Mouse (Mus musculus) MEL (cell line): Measurements from ENCODE around the gene Sva. TPM values are rescaled to one million over a fixed set of nuclear protein-coding genes. Genes with fewer than 3 reads are reported as not detected.

Experiments used
- DNase-seq: peaks from one replicate; pipeline ENCODE4 v3.0.0; 2011; ENCODE audit warnings: low read depth, low spot score
- H3K27ac ChIP-seq: 2 replicates; pipeline ENCODE4 v1.5.1; 2012; ENCODE audit warnings: low read depth, mild to moderate bottlenecking, control low read depth, low read length, moderate library complexity; ENCODE audit not compliant: control insufficient read depth
- H3K27me3 ChIP-seq, 2 experiments: fragments of 150-350 bp in 1 of 2; sonication (generic) in 1 of 2; 2 replicates each; pipeline ENCODE4 v1.6.1; 2012; ENCODE audit warnings: low read length in 2 of 2, mild to moderate bottlenecking in 2 of 2, improper control_type of control experiment in 1 of 2, moderate library complexity in 1 of 2; ENCODE audit not compliant: insufficient read depth in 2 of 2, control insufficient read depth in 1 of 2
- H3K36me3 ChIP-seq, 2 experiments: 2 replicates each; pipeline ENCODE4 v1.6.1; 2012 to 2014; ENCODE audit warnings: low read length in 2 of 2, improper control_type of control experiment in 1 of 2, inconsistent platforms in 1 of 2, mild to moderate bottlenecking in 1 of 2; ENCODE audit not compliant: insufficient read depth in 2 of 2, control insufficient read depth in 1 of 2
- H3K4me1 ChIP-seq, 2 experiments: fragments of 150-350 bp in 1 of 2; sonication (generic) in 1 of 2; 2 replicates each; pipeline ENCODE4 v1.6.1; 2012; ENCODE audit warnings: low read length in 2 of 2, improper control_type of control experiment in 1 of 2, mild to moderate bottlenecking in 1 of 2; ENCODE audit not compliant: insufficient read depth in 2 of 2, control insufficient read depth in 1 of 2
- H3K4me3 ChIP-seq, 2 experiments: fragments of 150-350 bp in 1 of 2; sonication (generic) in 1 of 2; 2 replicates each; pipeline ENCODE4 v1.5.1; 2012; ENCODE audit warnings: low read depth in 2 of 2, low read length in 2 of 2, mild to moderate bottlenecking in 2 of 2, moderate library complexity in 2 of 2, control low read depth in 1 of 2, improper control_type of control experiment in 1 of 2; ENCODE audit not compliant: control insufficient read depth in 1 of 2, insufficient read depth in 1 of 2
- H3K79me2 ChIP-seq: 2 replicates; pipeline ENCODE4 v1.6.1; 2012; ENCODE audit warnings: mild to moderate bottlenecking, low read length, moderate library complexity; ENCODE audit not compliant: control insufficient read depth, poor library complexity, insufficient read depth
- H3K9ac ChIP-seq: 2 replicates; pipeline ENCODE4 v1.6.1; 2012; ENCODE audit warnings: low read depth, mild to moderate bottlenecking, control low read depth, low read length, moderate library complexity; ENCODE audit not compliant: control insufficient read depth, poor library complexity, severe bottlenecking
- H3K9me3 ChIP-seq: fragments of 150-350 bp; sonication (generic); replicated peaks from 2 replicates; pipeline ENCODE4 v1.6.1; 2012; ENCODE audit warnings: mild to moderate bottlenecking, low read length, improper control_type of control experiment, moderate library complexity; ENCODE audit not compliant: insufficient read depth
- CHD1 ChIP-seq: IDR thresholded peaks from 2 replicates; pipeline ENCODE4 v1.6.1; 2012; ENCODE audit warnings: low read depth, mild to moderate bottlenecking, inconsistent platforms, low read length, improper control_type of control experiment
- CHD2 ChIP-seq: IDR thresholded peaks from 2 replicates; pipeline ENCODE4 v1.6.1; 2011; ENCODE audit warnings: low read length, improper control_type of control experiment
- CTCF ChIP-seq, 3 experiments: IDR thresholded peaks in 2 of 3; conservative IDR thresholded peaks in 1 of 3; 2 replicates each; pipeline ENCODE4 v1.5.1; 2011 to 2012; ENCODE audit warnings: low read length in 3 of 3, low read depth in 2 of 3, mild to moderate bottlenecking in 2 of 3, improper control_type of control experiment in 1 of 3, inconsistent platforms in 1 of 3, mixed read lengths in 1 of 3, moderate library complexity in 1 of 3; ENCODE audit not compliant: control insufficient read depth in 1 of 3, insufficient read depth in 1 of 3, poor library complexity in 1 of 3, severe bottlenecking in 1 of 3
- ELF1 ChIP-seq: IDR thresholded peaks from 2 replicates; pipeline ENCODE4 v1.6.1; 2014; ENCODE audit warnings: low read depth, mild to moderate bottlenecking, inconsistent platforms, low read length, improper control_type of control experiment, moderate library complexity
- GABPA ChIP-seq: IDR thresholded peaks from 2 replicates; pipeline ENCODE4 v1.6.1; 2012; ENCODE audit warnings: low read depth, mild to moderate bottlenecking, inconsistent platforms, low read length, improper control_type of control experiment, moderate library complexity
- JUND ChIP-seq: IDR thresholded peaks from 2 replicates; pipeline ENCODE4 v1.6.1; 2011; ENCODE audit warnings: low read depth, mild to moderate bottlenecking, improper control_type of control experiment, low read length
- MAFK ChIP-seq: IDR thresholded peaks from 2 replicates; pipeline ENCODE4 v1.6.1; 2011; ENCODE audit warnings: low read depth, mild to moderate bottlenecking, low read length, improper control_type of control experiment, borderline replicate concordance
- MXI1 ChIP-seq: IDR thresholded peaks from 2 replicates; pipeline ENCODE4 v1.6.1; 2011; ENCODE audit warnings: mild to moderate bottlenecking, low read depth, low read length, improper control_type of control experiment
- MYB ChIP-seq: IDR thresholded peaks from 2 replicates; pipeline ENCODE4 v1.6.1; 2011; ENCODE audit warnings: mild to moderate bottlenecking, low read depth, low read length, improper control_type of control experiment
- MYC ChIP-seq: IDR thresholded peaks from 2 replicates; pipeline ENCODE4 v1.6.1; 2011; ENCODE audit warnings: low read depth, mild to moderate bottlenecking, low read length, improper control_type of control experiment, moderate library complexity
- POLR2AphosphoS5 ChIP-seq: IDR thresholded peaks from 2 replicates; pipeline ENCODE4 v1.6.1; 2012; ENCODE audit warnings: low read depth, borderline replicate concordance, mild to moderate bottlenecking, inconsistent platforms, low read length, moderate library complexity, mixed read lengths
- RCOR1 ChIP-seq: IDR thresholded peaks from 2 replicates; pipeline ENCODE4 v1.6.1; 2012; ENCODE audit warnings: low read depth, mild to moderate bottlenecking, inconsistent platforms, low read length, improper control_type of control experiment
- SIN3A ChIP-seq: IDR thresholded peaks from 2 replicates; pipeline ENCODE4 v1.6.1; 2012; ENCODE audit warnings: low read length, improper control_type of control experiment, inconsistent platforms
- USF2 ChIP-seq, 2 experiments: IDR thresholded peaks; 2 replicates each; pipeline ENCODE4 v1.6.1; 2011 to 2012; ENCODE audit warnings: improper control_type of control experiment in 2 of 2, low read length in 2 of 2, borderline replicate concordance in 1 of 2, inconsistent platforms in 1 of 2, low read depth in 1 of 2, mild to moderate bottlenecking in 1 of 2; ENCODE audit not compliant: insufficient read depth in 1 of 2
- ZMIZ1 ChIP-seq: IDR thresholded peaks from 2 replicates; pipeline ENCODE4 v1.6.1; 2012; ENCODE audit warnings: low read depth, mild to moderate bottlenecking, inconsistent platforms, low read length, improper control_type of control experiment, moderate library complexity
- polyA plus RNA-seq, 2 experiments: library from polyadenylated mRNA; stranded (reverse) in 1 of 2; unstranded in 1 of 2; fragments of >175 nt in 1 of 2; fragments of >200 nt in 1 of 2; gene quantifications; 2 replicates each; pipeline versions ENCODE4 v1.2.1 to v1.2.4; 2012; ENCODE audit warnings: low replicate concordance in 2 of 2, low read depth in 1 of 2; ENCODE audit not compliant: insufficient read length in 2 of 2, insufficient read depth in 1 of 2, missing spikeins in 1 of 2
- total RNA-seq: library from RNA; depleted of rRNA; stranded (reverse); fragments of 300-350 nt; gene quantifications from 2 replicates; pipeline ENCODE4 v1.2.3, GENCODE M21; 2012; rRNA removed

Sva gene
- total RNA-seq (not detected in 2 replicates), polyA plus RNA-seq (not detected)

GRCm38 (mm10) chr6:42038094-42038493 lies at the start of gene Sva:
TSS of gene Sva (plus strand) at chr6:42038394.
- no peak for TF ChIP-seq CTCF (IDR thresholded peaks at IDR 0.05 in 2 of 3, conservative IDR thresholded peaks at IDR 0.05 in 1 of 3; ENCODE audit: control insufficient read depth in 1 of 3, insufficient read depth in 1 of 3, low read depth in 2 of 3, low read length in 3 of 3, poor library complexity in 1 of 3, severe bottlenecking in 1 of 3)
- TF ChIP-seq USF2 (IDR thresholded peaks at IDR 0.05; ENCODE audit: borderline replicate concordance in 1 of 2, insufficient read depth in 1 of 2, low read depth in 1 of 2, low read length in 2 of 2) = no peak
- no peak for TF ChIP-seq ELF1
- no peak for TF ChIP-seq POLR2AphosphoS5
- no peak for TF ChIP-seq RCOR1
- TF ChIP-seq MXI1 = no peak
- TF ChIP-seq JUND = no peak
- TF ChIP-seq MYC = no peak
- TF ChIP-seq ZMIZ1 = no peak
- TF ChIP-seq SIN3A = no peak
- no peak for TF ChIP-seq MAFK
- TF ChIP-seq CHD2 = no peak
- no peak for TF ChIP-seq MYB
- no peak for TF ChIP-seq CHD1
- TF ChIP-seq GABPA = no peak
- no peaks in the 10 kb centered on the region for H3K27me3 ChIP-seq
- DNase-seq = no peak
- no peak within 1 kb of the TSS for H3K9ac ChIP-seq
- H3K27ac ChIP-seq = no peak within 1 kb of the TSS
- H3K36me3 ChIP-seq = no peaks in the 10 kb centered on the region
- H3K4me1 ChIP-seq = no peaks in the 10 kb centered on the region
- no peaks in the 10 kb centered on the region for H3K9me3 ChIP-seq
- H3K79me2 ChIP-seq = no peaks in the 10 kb centered on the region
- no peak within 1 kb of the TSS for H3K4me3 ChIP-seq

Other genes with a start within 250 kb of the Sva start
- not detected in 2 replicates for gene Pip, start 190.9 kb upstream of the Sva start, total RNA-seq
- not detected for gene Pip, start 190.9 kb upstream of the Sva start, polyA plus RNA-seq
- gene Sval2, start 185.4 kb upstream of the Sva start, total RNA-seq = not detected in 2 replicates
- gene Sval2, start 185.4 kb upstream of the Sva start, polyA plus RNA-seq = not detected
- gene Sval1, start 86.8 kb upstream of the Sva start, total RNA-seq = not detected in 2 replicates
- gene Sval1, start 86.8 kb upstream of the Sva start, polyA plus RNA-seq = not detected
- gene Sval3, start 70.3 kb upstream of the Sva start, total RNA-seq = not detected in 2 replicates
- gene Sval3, start 70.3 kb upstream of the Sva start, polyA plus RNA-seq = not detected
- gene Tas2r139, start 102.5 kb downstream of the Sva start, total RNA-seq = not detected in 2 replicates
- gene Tas2r139, start 102.5 kb downstream of the Sva start, polyA plus RNA-seq = not detected
- gene Tas2r144, start 176.9 kb downstream of the Sva start, total RNA-seq = not detected in 2 replicates
- not detected for gene Tas2r144, start 176.9 kb downstream of the Sva start, polyA plus RNA-seq
- 1.2 and 1.4 TPM in 2 replicates for gene Gstk1, start 207.5 kb downstream of the Sva start, total RNA-seq
- 1 to 10 TPM in 1 of 2 experiments, not detected in 1; 1.2 TPM for gene Gstk1, start 207.5 kb downstream of the Sva start, polyA plus RNA-seq
- not detected in 2 replicates for gene Tmem139, start 223.6 kb downstream of the Sva start, total RNA-seq
- under 1 TPM in 1 of 2 experiments, not detected in 1; 0.08 TPM for gene Tmem139, start 223.6 kb downstream of the Sva start, polyA plus RNA-seq
- 21.3 and 22.2 TPM in 2 replicates for gene Casp2, start 226.6 kb downstream of the Sva start, total RNA-seq
- 10 to 100 TPM in 1 of 2 experiments, not detected in 1; 42.3 TPM for gene Casp2, start 226.6 kb downstream of the Sva start, polyA plus RNA-seq
- 0.04 and 0.10 TPM in 2 replicates for gene Clcn1, start 248.3 kb downstream of the Sva start, total RNA-seq
- under 1 TPM in 1 of 2 experiments, not detected in 1; 0.22 TPM for gene Clcn1, start 248.3 kb downstream of the Sva start, polyA plus RNA-seq